Comparison of ENCODE assay signal across 8 mouse cellular contexts in genomic region chr3:51417135-51417458, GRCm38 (mm10). TPM values are rescaled to one million over a fixed set of nuclear protein-coding genes. Genes with fewer than 3 reads are reported as not detected.
DNase-seq lines count a peak whose midpoint lies in the region; ATAC-seq and TF ChIP-seq lines count a peak whose summit lies in the region.

No protein-coding gene starts in this region.

- H3K27ac ChIP-seq in heart, embryonic 16.5 days (ENCODE audit: low read length) = peak overlapping the region; percentile 96
- H3K27ac ChIP-seq in bone marrow, adult 2 months (ENCODE audit: control insufficient read depth, insufficient read depth, low read depth, low read length, poor library complexity) = peak overlapping the region; percentile 94; the same call in 1 of the 2 replicates
- H3K27ac ChIP-seq in hindbrain, embryonic 13.5 days = peak overlapping the region; percentile 93
- 0 out of 2 replicates have a peak overlapping the region, but pooled peaks have one; percentile 87 for H3K27ac ChIP-seq in midbrain, embryonic 13.5 days

- peaks cover 20% of the 10 kb centered on the region for H3K4me1 ChIP-seq in heart, embryonic 16.5 days (ENCODE audit: control insufficient read depth, insufficient read depth, low read length)
- H3K4me1 ChIP-seq in bone marrow, adult 2 months (ENCODE audit: control insufficient read depth, insufficient read depth, low read length) = peaks cover 2% of the 10 kb centered on the region; the same call in 1 of the 2 replicates
- H3K4me1 ChIP-seq in hindbrain, embryonic 13.5 days (replicated peaks) = peaks cover 36% of the 10 kb centered on the region
- peaks cover 37% of the 10 kb centered on the region for H3K4me1 ChIP-seq in midbrain, embryonic 13.5 days (replicated peaks)

- DNase-seq in heart, postnatal 36 days = no peak
- DNase-seq in urinary bladder, postnatal 36 days (ENCODE audit: low spot score in 2 of 2) = no peak
- DNase-seq in adrenal gland, adult 2 months = no peak
- no peak for DNase-seq in adrenal gland, postnatal 14 days

- peak overlapping the region; percentile 84 for H3K4me2 ChIP-seq in heart, embryonic 16.5 days (ENCODE audit: low read depth, low read length)
- peak overlapping the region; percentile 89 for H3K4me2 ChIP-seq in hindbrain, embryonic 13.5 days
- peak overlapping the region; percentile 79 for H3K4me2 ChIP-seq in midbrain, embryonic 13.5 days (replicated peaks)

- intact Hi-C loops in heart, postnatal 36 days (cut with DNase I) = no loop called here

- peak overlapping the region; percentile 96 for H3K4me3 ChIP-seq in heart, embryonic 16.5 days (ENCODE audit: low read length)
- peak overlapping the region; percentile 99 for H3K4me3 ChIP-seq in bone marrow, adult 2 months (replicated peaks; ENCODE audit: control insufficient read depth, low read depth, low read length)
- peak overlapping the region; percentile 99 for H3K4me3 ChIP-seq in hindbrain, embryonic 13.5 days
- H3K4me3 ChIP-seq in midbrain, embryonic 13.5 days (replicated peaks) = peak overlapping the region; percentile 86

- no peaks in the 10 kb centered on the region for H3K27me3 ChIP-seq in heart, embryonic 16.5 days (ENCODE audit: control insufficient read depth, insufficient read depth, low read length)
- H3K27me3 ChIP-seq in hindbrain, embryonic 13.5 days = no peaks in the 10 kb centered on the region
- H3K27me3 ChIP-seq in midbrain, embryonic 13.5 days = no peaks in the 10 kb centered on the region

- TF ChIP-seq POLR2A in bone marrow, adult 2 months (IDR thresholded peaks at IDR 0.05; ENCODE audit: borderline replicate concordance, control insufficient read depth, low read depth, low read length) = no peak

- ATAC-seq in heart, embryonic 16.5 days (replicated peaks; ENCODE audit: extremely low read depth, insufficient read depth, low FRiP score) = no peak
- ATAC-seq in hindbrain, embryonic 13.5 days (ENCODE audit: low FRiP score) = no peak
- no peak for ATAC-seq in midbrain, embryonic 13.5 days

- H3K36me3 ChIP-seq in heart, embryonic 16.5 days (ENCODE audit: control insufficient read depth, insufficient read depth) = no peaks in the 10 kb centered on the region
- no peaks in the 10 kb centered on the region for H3K36me3 ChIP-seq in hindbrain, embryonic 13.5 days
- H3K36me3 ChIP-seq in midbrain, embryonic 13.5 days = no peaks in the 10 kb centered on the region

- WGBS in heart, embryonic 16.5 days = 9% methylated on average over 8 of the region's 8 CpGs
- 8% methylated on average over 8 of the region's 8 CpGs for WGBS in bone marrow, adult 2 months
- WGBS in hindbrain, embryonic 13.5 days = 5% methylated on average over 8 of the region's 8 CpGs
- 10% methylated on average over 8 of the region's 8 CpGs for WGBS in midbrain, embryonic 13.5 days

- no peak for TF ChIP-seq CTCF in bone marrow, adult 2 months (IDR thresholded peaks at IDR 0.05; ENCODE audit: control insufficient read depth, insufficient read depth, low read length)

- peak overlapping the region; percentile 93 for H3K9ac ChIP-seq in heart, embryonic 16.5 days (ENCODE audit: low read length)
- H3K9ac ChIP-seq in hindbrain, embryonic 13.5 days = peak overlapping the region; percentile 98
- peak overlapping the region; percentile 92 for H3K9ac ChIP-seq in midbrain, embryonic 13.5 days (replicated peaks)

- no peaks in the 10 kb centered on the region for H3K9me3 ChIP-seq in heart, embryonic 16.5 days (replicated peaks; ENCODE audit: control insufficient read depth, low read length)
- no peaks in the 10 kb centered on the region for H3K9me3 ChIP-seq in hindbrain, embryonic 13.5 days
- H3K9me3 ChIP-seq in midbrain, embryonic 13.5 days = no peaks in the 10 kb centered on the region

RNA-seq across cellular contexts. Expression of gene Naa15, which starts 2.1 kb away (rescaled TPM):
- polyA plus RNA-seq in heart, embryonic 16.5 days (2015; fragmentation: Nextera tagmentation; extraction: Ambion mirVana) = 29.9 and 32.7 TPM in 2 replicates
- total RNA-seq in heart, postnatal 36 days (2021) = 10 to 100 TPM; 42.8 to 48.4 TPM
- 52.3 and 83.8 TPM in 2 replicates for polyA plus RNA-seq in bone marrow, adult 2 months (2011; ENCODE audit: insufficient read depth, insufficient read length, low replicate concordance, missing spikeins)
- polyA plus RNA-seq in hindbrain, embryonic 13.5 days (2015; fragmentation: Nextera tagmentation; extraction: Ambion mirVana) = 54.0 and 55.2 TPM in 2 replicates
- 56.4 and 63.7 TPM in 2 replicates for polyA plus RNA-seq in midbrain, embryonic 13.5 days (2015; fragmentation: Nextera tagmentation; extraction: Ambion mirVana)
- 10 to 100 TPM; 39.5 to 63.8 TPM for total RNA-seq in adrenal gland, adult 2 months (2021)
- polyA plus RNA-seq in adrenal gland, adult 2 months (2012; rRNA removed) = 0.46 and 0.59 TPM in 2 replicates
- 47.8 and 50.1 TPM in 2 replicates for total RNA-seq in adrenal gland, postnatal 14 days (2021)

RNA-seq across cellular contexts. Expression of gene Ndufc1, which starts 8.3 kb away (rescaled TPM):
- polyA plus RNA-seq in heart, embryonic 16.5 days (2015; fragmentation: Nextera tagmentation; extraction: Ambion mirVana) = 1,483 and 1,554 TPM in 2 replicates
- total RNA-seq in heart, postnatal 36 days (2021) = 1,000 to 10,000 TPM; 1,613 to 1,736 TPM
- polyA plus RNA-seq in bone marrow, adult 2 months (2011; ENCODE audit: insufficient read depth, insufficient read length, low replicate concordance, missing spikeins) = 72.8 and 74.8 TPM in 2 replicates
- polyA plus RNA-seq in hindbrain, embryonic 13.5 days (2015; fragmentation: Nextera tagmentation; extraction: Ambion mirVana) = 824 and 888 TPM in 2 replicates
- polyA plus RNA-seq in midbrain, embryonic 13.5 days (2015; fragmentation: Nextera tagmentation; extraction: Ambion mirVana) = 772 and 835 TPM in 2 replicates
- 100 to 1,000 TPM; 705 to 794 TPM for total RNA-seq in adrenal gland, adult 2 months (2021)
- 237 and 341 TPM in 2 replicates for polyA plus RNA-seq in adrenal gland, adult 2 months (2012; rRNA removed)
- total RNA-seq in adrenal gland, postnatal 14 days (2021) = 888 and 904 TPM in 2 replicates

RNA-seq across cellular contexts. Expression of gene Mgarp, which starts 20.6 kb away (rescaled TPM):
- 10.2 and 10.7 TPM in 2 replicates for polyA plus RNA-seq in heart, embryonic 16.5 days (2015; fragmentation: Nextera tagmentation; extraction: Ambion mirVana)
- under 1 TPM in 1 of 2 experiments, not detected in 1; 0.33 TPM for total RNA-seq in heart, postnatal 36 days (2021)
- polyA plus RNA-seq in bone marrow, adult 2 months (2011; ENCODE audit: insufficient read depth, insufficient read length, low replicate concordance, missing spikeins) = not detected in 2 replicates
- polyA plus RNA-seq in hindbrain, embryonic 13.5 days (2015; fragmentation: Nextera tagmentation; extraction: Ambion mirVana) = 1.2 and 3.3 TPM in 2 replicates
- polyA plus RNA-seq in midbrain, embryonic 13.5 days (2015; fragmentation: Nextera tagmentation; extraction: Ambion mirVana) = 5.6 and 12.0 TPM in 2 replicates
- 1,000 to 10,000 TPM in 1 of 2 experiments, 100 to 1,000 TPM in 1; 689 to 1,037 TPM for total RNA-seq in adrenal gland, adult 2 months (2021)
- 297 and 312 TPM in 2 replicates for polyA plus RNA-seq in adrenal gland, adult 2 months (2012; rRNA removed)
- 308 and 324 TPM in 2 replicates for total RNA-seq in adrenal gland, postnatal 14 days (2021)

Comparison
In these comparisons a context has a peak if more than half of its experiments do, and no peak if none do; other contexts are left out.
1. RNA of gene Naa15, which starts 2.1 kb away (polyA plus RNA-seq): 52.3 to 83.8 TPM in bone marrow, adult 2 months, 56.4 to 63.7 TPM in midbrain, embryonic 13.5 days, 54.0 to 55.2 TPM in hindbrain, embryonic 13.5 days and 29.9 to 32.7 TPM in heart, embryonic 16.5 days; 0.46 to 0.59 TPM in adrenal gland, adult 2 months; every median in the first group is over 10 times any median in the second.
2. RNA of gene Mgarp, which starts 20.6 kb away (polyA plus RNA-seq): 297 to 312 TPM in adrenal gland, adult 2 months; 10.2 to 10.7 TPM in heart, embryonic 16.5 days, 5.6 to 12.0 TPM in midbrain, embryonic 13.5 days, 1.2 to 3.3 TPM in hindbrain, embryonic 13.5 days and not detected in bone marrow, adult 2 months; every median in the first group is over 10 times any median in the second.
3. Peak in every context shown above with its lines, with median percentiles within 50 percentile points of each other: H3K27ac ChIP-seq, H3K4me2 ChIP-seq, H3K4me3 ChIP-seq and H3K9ac ChIP-seq.